Mouse (Mus musculus): ENCODE data around the gene Eme1. TPM values are rescaled to one million over a fixed set of nuclear protein-coding genes. Genes with fewer than 3 reads are reported as not detected.

Eme1 gene
- polyA plus RNA-seq, 1 experiment from 2014 or later: 35.5 TPM

GRCm38 (mm10) chr11:94614603-94615002 lies 39.2 kb downstream of the Eme1 start:
- Histone ChIP-seq H3K9ac (ENCODE audit: low read depth, low read length) (no peak overlapping the region), H3K4me3 (ENCODE audit: low read depth, low read length) (no peak overlapping the region), H3K9me3 (ENCODE audit: control insufficient read depth, low read length) (no peaks in the 10 kb centered on the region), H3K36me3 (ENCODE audit: control insufficient read depth, insufficient read depth, low read length) (no peaks in the 10 kb centered on the region), H3K27ac (ENCODE audit: low read depth, low read length) (no peak overlapping the region), H3K4me1 (replicated peaks; ENCODE audit: control insufficient read depth, insufficient read depth, low read length) (no peaks in the 10 kb centered on the region), H3K27me3 (replicated peaks; ENCODE audit: control insufficient read depth, insufficient read depth, low read length) (peaks cover 2% of the 10 kb centered on the region; the same call in 1 of the 2 replicates), H3K4me2 (no peak overlapping the region)
- DNase-seq (ENCODE audit: low spot score) (no peak), ATAC-seq (replicated peaks; ENCODE audit: low FRiP score) (no peak)
- 76% methylated on average over 4 of the region's 4 CpGs for WGBS

GRCm38 (mm10) chr11:94610744-94611740 lies 42.7 kb downstream of the Eme1 start:
- DNase-seq (ENCODE audit: low spot score) (no peak), ATAC-seq (replicated peaks; ENCODE audit: low FRiP score) (no peak)
- no peaks in the 10 kb centered on the region for H3K9me3 ChIP-seq (ENCODE audit: control insufficient read depth, low read length)
- no peak overlapping the region for H3K4me3 ChIP-seq (ENCODE audit: low read depth, low read length)
- no peak overlapping the region for H3K9ac ChIP-seq (ENCODE audit: low read depth, low read length)
- H3K27me3 ChIP-seq (replicated peaks; ENCODE audit: control insufficient read depth, insufficient read depth, low read length): peaks cover 2% of the 10 kb centered on the region; the same call in 1 of the 2 replicates
- no peak overlapping the region for H3K27ac ChIP-seq (ENCODE audit: low read depth, low read length)
- H3K36me3 ChIP-seq (ENCODE audit: control insufficient read depth, insufficient read depth, low read length): no peaks in the 10 kb centered on the region
- 63% methylated on average over 4 of the region's 4 CpGs for WGBS
- no peak overlapping the region for H3K4me2 ChIP-seq
- no peaks in the 10 kb centered on the region for H3K4me1 ChIP-seq (replicated peaks; ENCODE audit: control insufficient read depth, insufficient read depth, low read length)

GRCm38 (mm10) chr11:94602356-94602955 lies 51.3 kb downstream of the Eme1 start:
- peak overlapping the region; percentile 56 for H3K4me3 ChIP-seq (ENCODE audit: low read depth, low read length)
- WGBS: 62% methylated on average over 11 of the region's 11 CpGs
- H3K27ac ChIP-seq (ENCODE audit: low read depth, low read length): no peak overlapping the region
- H3K9me3 ChIP-seq (ENCODE audit: control insufficient read depth, low read length): no peaks in the 10 kb centered on the region
- H3K4me2 ChIP-seq: peak overlapping the region; percentile 80
- ATAC-seq (replicated peaks; ENCODE audit: low FRiP score) (no peak), DNase-seq (ENCODE audit: low spot score) (no peak)
- H3K4me1 ChIP-seq (replicated peaks; ENCODE audit: control insufficient read depth, insufficient read depth, low read length): peaks cover 16% of the 10 kb centered on the region
- no peaks in the 10 kb centered on the region for H3K36me3 ChIP-seq (ENCODE audit: control insufficient read depth, insufficient read depth, low read length)
- H3K27me3 ChIP-seq (replicated peaks; ENCODE audit: control insufficient read depth, insufficient read depth, low read length): no peaks in the 10 kb centered on the region
- no peak overlapping the region for H3K9ac ChIP-seq (ENCODE audit: low read depth, low read length)

- peak within 1 kb of the TSS; percentile 39 for H3K9ac ChIP-seq (ENCODE audit: low read depth, low read length)
- H3K36me3 ChIP-seq (ENCODE audit: control insufficient read depth, insufficient read depth, low read length): no peaks in the 10 kb centered on the region
- H3K27me3 ChIP-seq (replicated peaks; ENCODE audit: control insufficient read depth, insufficient read depth, low read length): no peaks in the 10 kb centered on the region
- H3K4me1 ChIP-seq (replicated peaks; ENCODE audit: control insufficient read depth, insufficient read depth, low read length): peaks cover 16% of the 10 kb centered on the region
- ATAC-seq (replicated peaks; ENCODE audit: low FRiP score) (peak; percentile 75), DNase-seq (ENCODE audit: low spot score) (peak; percentile 84)
- H3K4me2 ChIP-seq: peak within 1 kb of the TSS; percentile 80
- WGBS: 2% methylated on average over 46 of the region's 52 CpGs
- H3K27ac ChIP-seq (ENCODE audit: low read depth, low read length): no peak within 1 kb of the TSS
- H3K9me3 ChIP-seq (ENCODE audit: control insufficient read depth, low read length): no peaks in the 10 kb centered on the region
- peak within 1 kb of the TSS; percentile 56 for H3K4me3 ChIP-seq (ENCODE audit: low read depth, low read length)
Observed at GRCm38 (mm10) chr11:94601321-94602281, 52.2 kb downstream of the Eme1 start, which contains the start of gene Acsf2. Gene Acsf2 (minus strand): TSS chr11:94601871.

- no peak for DNase-seq (ENCODE audit: low spot score)
- no peaks in the 10 kb centered on the region for H3K9me3 ChIP-seq (ENCODE audit: control insufficient read depth, low read length)
- H3K4me2 ChIP-seq: peak overlapping the region; percentile 80; the same call in 1 of the 2 replicates
- no peak overlapping the region for H3K4me3 ChIP-seq (ENCODE audit: low read depth, low read length)
- H3K9ac ChIP-seq (ENCODE audit: low read depth, low read length): no peak overlapping the region
- H3K27ac ChIP-seq (ENCODE audit: low read depth, low read length): no peak overlapping the region
- no peaks in the 10 kb centered on the region for H3K36me3 ChIP-seq (ENCODE audit: control insufficient read depth, insufficient read depth, low read length)
- ATAC-seq (replicated peaks; ENCODE audit: low FRiP score): no peak
- H3K27me3 ChIP-seq (replicated peaks; ENCODE audit: control insufficient read depth, insufficient read depth, low read length): no peaks in the 10 kb centered on the region
- 89% methylated on average over 7 of the region's 7 CpGs for WGBS
- peaks cover 16% of the 10 kb centered on the region for H3K4me1 ChIP-seq (replicated peaks; ENCODE audit: control insufficient read depth, insufficient read depth, low read length)
Observed at GRCm38 (mm10) chr11:94600447-94600846, 53.3 kb downstream of the Eme1 start.

- Histone ChIP-seq H3K27ac (ENCODE audit: low read depth, low read length) (no peak overlapping the region), H3K36me3 (ENCODE audit: control insufficient read depth, insufficient read depth, low read length) (no peaks in the 10 kb centered on the region), H3K27me3 (replicated peaks; ENCODE audit: control insufficient read depth, insufficient read depth, low read length) (no peaks in the 10 kb centered on the region), H3K4me2 (no peak overlapping the region), H3K9me3 (ENCODE audit: control insufficient read depth, low read length) (no peaks in the 10 kb centered on the region), H3K4me3 (ENCODE audit: low read depth, low read length) (no peak overlapping the region), H3K9ac (ENCODE audit: low read depth, low read length) (no peak overlapping the region), H3K4me1 (replicated peaks; ENCODE audit: control insufficient read depth, insufficient read depth, low read length) (peaks cover 16% of the 10 kb centered on the region)
- no peak for ATAC-seq (replicated peaks; ENCODE audit: low FRiP score)
- 72% methylated on average over 6 of the region's 6 CpGs for WGBS
- no peak for DNase-seq (ENCODE audit: low spot score)
Observed at GRCm38 (mm10) chr11:94598437-94599120, 55.2 kb downstream of the Eme1 start.

GRCm38 (mm10) chr11:94597319-94597718 lies 56.4 kb downstream of the Eme1 start:
- DNase-seq (ENCODE audit: low spot score) (no peak), ATAC-seq (replicated peaks; ENCODE audit: low FRiP score) (no peak)
- Histone ChIP-seq H3K4me1 (replicated peaks; ENCODE audit: control insufficient read depth, insufficient read depth, low read length) (peaks cover 15% of the 10 kb centered on the region), H3K4me3 (ENCODE audit: low read depth, low read length) (no peak overlapping the region), H3K27me3 (replicated peaks; ENCODE audit: control insufficient read depth, insufficient read depth, low read length) (no peaks in the 10 kb centered on the region), H3K27ac (ENCODE audit: low read depth, low read length) (no peak overlapping the region), H3K4me2 (no peak overlapping the region), H3K9ac (ENCODE audit: low read depth, low read length) (no peak overlapping the region), H3K36me3 (ENCODE audit: control insufficient read depth, insufficient read depth, low read length) (no peaks in the 10 kb centered on the region), H3K9me3 (ENCODE audit: control insufficient read depth, low read length) (no peaks in the 10 kb centered on the region)
- 89% methylated on average over 4 of the region's 4 CpGs for WGBS
